Mouse (Mus musculus): ENCODE measurements around the gene Cdcp2. TPM values are rescaled to one million over a fixed set of nuclear protein-coding genes. Genes with fewer than 3 reads are reported as not detected.

Gene Cdcp2
- polyA plus RNA-seq, 1 experiment from 2014 or later = not detected

DNA sequence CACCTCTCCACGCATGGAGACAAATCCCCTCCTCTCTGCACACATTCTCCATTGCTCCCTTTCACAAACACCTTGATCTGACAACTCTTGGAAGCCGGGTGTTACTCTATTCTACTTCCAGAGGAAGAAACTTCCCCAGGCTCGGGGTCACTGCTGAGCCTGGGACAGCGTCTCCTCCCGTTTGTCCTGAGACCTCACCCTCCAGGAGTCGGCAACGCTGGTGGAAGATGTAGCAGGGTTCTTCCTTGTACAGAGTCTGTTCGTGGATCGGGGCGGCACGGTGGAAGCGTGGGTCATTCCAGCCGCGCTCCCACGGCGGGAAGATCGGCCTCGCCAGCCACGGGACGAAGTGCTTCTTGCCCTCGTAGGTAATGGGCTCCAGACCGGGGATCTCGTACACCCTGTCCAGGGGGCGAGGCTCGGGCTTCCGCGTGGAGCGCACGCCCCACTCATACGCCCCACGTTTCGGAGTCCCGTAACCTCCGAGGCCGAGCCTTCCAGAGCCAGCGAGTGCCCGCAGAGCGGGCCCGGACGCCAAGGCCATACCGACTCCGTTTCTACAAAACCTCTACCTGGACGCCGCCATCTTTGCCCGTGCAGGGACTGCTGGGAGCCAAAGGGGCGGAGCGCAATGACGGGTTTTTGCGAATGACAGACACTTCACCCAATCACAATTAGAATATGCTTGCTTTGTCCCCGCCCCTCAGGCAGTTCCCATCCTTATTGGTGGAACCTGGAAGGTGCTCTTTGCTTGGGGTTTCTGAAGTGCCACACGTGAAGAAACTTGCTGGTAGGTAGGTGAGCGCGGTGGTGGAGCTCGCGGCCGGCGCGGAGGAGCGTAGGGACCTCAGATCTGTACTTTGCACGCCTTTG, 30.2 kb upstream of the Cdcp2 start, which contains the start of the genes Mrpl37 and Cyb5rl:
Gene Mrpl37 (minus strand): TSS at position 617 of the 873 bp plus-strand sequence.
Gene Cyb5rl (plus strand): TSS at position 737 of the 873 bp plus-strand sequence.
- no peaks in the 10 kb centered on the region for H3K27me3 ChIP-seq
- WGBS = under 1% methylated on average over 60 of the region's 60 CpGs
- ATAC-seq (ENCODE audit: borderline replicate concordance, extremely low read depth, low FRiP score, low TSS enrichment) = peak; percentile 98

GRCm38 (mm10) chr4:107067151-107067840, 29.4 kb upstream of the Cdcp2 start:
- Histone ChIP-seq H3K9ac (peak overlapping the region; percentile 69), H3K4me3 (peak overlapping the region; percentile 78), H3K27ac (peak overlapping the region; percentile 58), H3K4me2 (peak overlapping the region; percentile 96), H3K4me1 (peaks cover 16% of the 10 kb centered on the region), H3K9me3 (no peaks in the 10 kb centered on the region), H3K36me3 (peaks cover 19% of the 10 kb centered on the region), H3K27me3 (no peaks in the 10 kb centered on the region)
- peak; percentile 40; the same call in 1 of the 2 replicates for ATAC-seq (ENCODE audit: borderline replicate concordance, extremely low read depth, low FRiP score, low TSS enrichment)
- 4% methylated on average over 33 of the region's 33 CpGs for WGBS

More for the DNA sequence above, 30.2 kb upstream of the Cdcp2 start, which contains the start of the genes Mrpl37 and Cyb5rl:
- Histone ChIP-seq H3K36me3 (peaks cover 26% of the 10 kb centered on the region), H3K9me3 (no peaks in the 10 kb centered on the region), H3K4me1 (peaks cover 16% of the 10 kb centered on the region), H3K4me2 (peak within 1 kb of the TSS; percentile 96), H3K9ac (peak within 1 kb of the TSS; percentile 83), H3K4me3 (peak within 1 kb of the TSS; percentile 78), H3K27ac (peak within 1 kb of the TSS; percentile 58)

DNA sequence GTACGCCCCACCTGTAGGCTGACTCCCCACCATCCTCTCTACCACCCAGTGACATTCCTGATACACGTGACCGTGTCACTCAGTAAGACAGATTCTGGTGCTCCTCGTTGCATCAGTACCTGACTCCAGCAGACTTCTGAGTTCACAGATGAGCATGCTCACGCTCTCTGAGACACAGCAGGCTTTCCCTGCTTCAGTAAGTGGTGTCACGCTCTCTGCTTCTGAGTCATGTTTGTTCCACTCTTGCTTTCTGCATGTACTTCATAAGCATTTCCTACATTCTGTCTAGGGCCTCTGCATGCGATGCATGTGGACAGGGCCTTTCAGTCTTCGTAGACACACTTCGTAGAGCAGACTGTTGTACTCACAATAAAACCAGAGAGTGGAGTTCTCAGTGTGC, 24.3 kb upstream of the Cdcp2 start:
- peaks cover 4% of the 10 kb centered on the region for H3K4me1 ChIP-seq
- no peaks in the 10 kb centered on the region for H3K9me3 ChIP-seq
- WGBS = 79% methylated on average over 9 of the region's 9 CpGs
- ATAC-seq (ENCODE audit: borderline replicate concordance, extremely low read depth, low FRiP score, low TSS enrichment) = no peak
- H3K36me3 ChIP-seq = no peaks in the 10 kb centered on the region
- H3K9ac ChIP-seq = no peak overlapping the region
- H3K27ac ChIP-seq = no peak overlapping the region
- no peaks in the 10 kb centered on the region for H3K27me3 ChIP-seq
- H3K4me3 ChIP-seq = no peak overlapping the region
- H3K4me2 ChIP-seq = no peak overlapping the region

DNA sequence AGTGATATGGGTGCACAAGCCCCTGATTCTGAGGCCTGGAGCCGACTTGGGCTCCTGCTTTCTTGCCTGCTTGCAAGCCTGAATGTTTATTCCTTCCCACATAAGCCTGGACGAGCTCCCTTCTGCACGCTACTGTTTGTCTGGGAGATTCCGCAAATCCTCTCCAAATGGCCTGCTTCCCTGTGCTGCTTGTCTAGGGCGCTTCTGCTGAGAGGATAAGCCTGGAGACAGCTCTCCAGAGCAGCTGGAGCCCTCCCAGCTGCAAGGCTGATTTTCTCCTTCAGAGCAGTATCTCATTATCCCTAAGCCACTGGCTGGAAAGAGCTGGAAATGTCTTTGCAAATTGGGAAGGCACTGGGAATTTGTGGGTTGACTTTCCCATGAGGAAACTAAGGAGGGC, 21.2 kb upstream of the Cdcp2 start:
- no peaks in the 10 kb centered on the region for H3K9me3 ChIP-seq
- no peak overlapping the region for H3K4me2 ChIP-seq
- no peaks in the 10 kb centered on the region for H3K36me3 ChIP-seq
- no peaks in the 10 kb centered on the region for H3K4me1 ChIP-seq
- no peak overlapping the region for H3K27ac ChIP-seq
- no peaks in the 10 kb centered on the region for H3K27me3 ChIP-seq
- 54% methylated on average over 5 of the region's 5 CpGs for WGBS
- H3K9ac ChIP-seq = no peak overlapping the region
- ATAC-seq (ENCODE audit: borderline replicate concordance, extremely low read depth, low FRiP score, low TSS enrichment) = no peak
- H3K4me3 ChIP-seq = no peak overlapping the region

DNA sequence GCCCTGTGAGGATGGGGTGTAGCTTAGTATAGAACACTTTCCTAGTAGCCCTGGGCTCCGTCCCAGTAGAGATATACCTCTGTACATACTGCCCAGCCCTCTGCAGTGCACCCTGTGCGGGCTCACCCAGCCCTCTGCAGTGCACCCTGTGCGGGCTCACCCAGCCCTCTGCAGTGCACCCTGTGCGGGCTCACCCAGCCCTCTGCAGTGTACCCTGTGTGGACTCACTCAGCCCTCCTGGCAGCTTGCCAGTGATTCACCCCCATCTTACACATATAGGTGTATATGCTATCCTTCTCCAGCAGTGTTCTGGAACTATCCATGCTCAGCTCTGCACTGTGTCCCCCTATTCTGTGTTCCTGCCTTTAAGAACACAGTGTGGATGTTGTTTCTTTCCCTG, 17.8 kb upstream of the Cdcp2 start:
- H3K9ac ChIP-seq = no peak overlapping the region

GRCm38 (mm10) chr4:107079716-107080115, 17.0 kb upstream of the Cdcp2 start:
- no peak overlapping the region for H3K4me3 ChIP-seq
- no peak overlapping the region for H3K4me2 ChIP-seq
- H3K9me3 ChIP-seq = no peaks in the 10 kb centered on the region
- no peak overlapping the region for H3K27ac ChIP-seq
- H3K36me3 ChIP-seq = no peaks in the 10 kb centered on the region
- H3K9ac ChIP-seq = no peak overlapping the region
- ATAC-seq (ENCODE audit: borderline replicate concordance, extremely low read depth, low FRiP score, low TSS enrichment) = no peak
- H3K27me3 ChIP-seq = no peaks in the 10 kb centered on the region
- peaks cover 2% of the 10 kb centered on the region; the same call in 1 of the 2 replicates for H3K4me1 ChIP-seq

More for the DNA sequence above, 17.8 kb upstream of the Cdcp2 start:
- Histone ChIP-seq H3K36me3 (no peaks in the 10 kb centered on the region), H3K27me3 (no peaks in the 10 kb centered on the region), H3K27ac (no peak overlapping the region), H3K4me3 (no peak overlapping the region), H3K4me2 (no peak overlapping the region), H3K9me3 (no peaks in the 10 kb centered on the region), H3K4me1 (no peaks in the 10 kb centered on the region)
- no peak for ATAC-seq (ENCODE audit: borderline replicate concordance, extremely low read depth, low FRiP score, low TSS enrichment)
- WGBS = 76% methylated on average over 4 of the region's 4 CpGs

DNA sequence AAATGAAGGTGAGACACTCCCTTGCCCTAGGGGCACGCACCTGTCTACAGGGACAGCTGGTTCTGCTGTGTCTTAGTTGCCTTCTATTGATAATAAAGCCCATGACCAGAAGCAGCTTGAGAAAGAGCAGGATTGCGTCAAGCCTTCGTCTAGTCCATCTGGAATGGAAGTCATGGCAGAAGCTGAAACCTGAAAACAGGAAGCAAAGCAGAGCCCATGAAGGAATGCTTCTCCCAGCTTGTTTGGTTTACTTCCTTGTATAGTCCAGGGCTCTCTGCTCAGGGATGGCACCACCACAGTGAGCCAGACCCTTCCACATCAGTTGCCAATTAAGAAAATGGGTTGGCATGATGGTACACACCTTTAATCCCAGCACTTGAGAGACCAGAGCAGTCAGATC, 14.5 kb upstream of the Cdcp2 start:
- H3K36me3 ChIP-seq = no peaks in the 10 kb centered on the region
- H3K4me1 ChIP-seq = peaks cover 4% of the 10 kb centered on the region; the same call in 1 of the 2 replicates
- no peak overlapping the region for H3K27ac ChIP-seq
- no peak for ATAC-seq (ENCODE audit: borderline replicate concordance, extremely low read depth, low FRiP score, low TSS enrichment)
- no peak overlapping the region for H3K4me2 ChIP-seq
- 83% methylated on average over 3 of the region's 3 CpGs for WGBS
- H3K4me3 ChIP-seq = no peak overlapping the region
- H3K9me3 ChIP-seq = no peaks in the 10 kb centered on the region
- no peaks in the 10 kb centered on the region for H3K27me3 ChIP-seq
- no peak overlapping the region for H3K9ac ChIP-seq

GRCm38 (mm10) chr4:107083126-107083525, 13.6 kb upstream of the Cdcp2 start:
- H3K4me1 ChIP-seq = peaks cover 4% of the 10 kb centered on the region; the same call in 1 of the 2 replicates
- H3K27me3 ChIP-seq = no peaks in the 10 kb centered on the region
- no peak overlapping the region for H3K9ac ChIP-seq
- no peaks in the 10 kb centered on the region for H3K36me3 ChIP-seq
- H3K9me3 ChIP-seq = no peaks in the 10 kb centered on the region
- WGBS = 86% methylated on average over 4 of the region's 4 CpGs
- H3K4me3 ChIP-seq = no peak overlapping the region
- no peak for ATAC-seq (ENCODE audit: borderline replicate concordance, extremely low read depth, low FRiP score, low TSS enrichment)
- no peak overlapping the region for H3K4me2 ChIP-seq
- H3K27ac ChIP-seq = no peak overlapping the region

DNA sequence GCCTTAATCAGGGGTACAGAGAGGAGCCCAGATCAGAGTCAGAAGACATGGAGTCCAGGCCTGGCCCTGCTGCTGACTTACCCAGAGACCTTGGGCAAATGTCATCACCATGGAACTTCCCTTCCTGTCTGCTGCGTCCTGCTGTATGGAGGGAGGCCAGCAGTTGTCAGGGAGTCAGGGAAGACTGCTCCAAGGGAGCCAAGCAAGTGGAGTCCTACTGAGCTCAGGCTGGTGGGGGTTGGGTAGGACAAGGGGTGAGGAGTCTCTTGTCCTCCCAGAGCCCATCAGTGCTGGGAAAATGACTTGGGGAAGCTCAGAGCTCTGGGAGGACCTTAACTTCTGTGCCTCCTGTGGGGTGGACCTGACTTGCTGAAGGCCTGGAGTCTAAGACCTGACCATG, 12.3 kb upstream of the Cdcp2 start:
- Histone ChIP-seq H3K4me2 (no peak overlapping the region), H3K27ac (no peak overlapping the region), H3K4me1 (peaks cover 4% of the 10 kb centered on the region; the same call in 1 of the 2 replicates), H3K9ac (no peak overlapping the region), H3K36me3 (no peaks in the 10 kb centered on the region), H3K9me3 (no peaks in the 10 kb centered on the region), H3K4me3 (no peak overlapping the region), H3K27me3 (no peaks in the 10 kb centered on the region)
- 15% methylated on average over 1 of the region's 1 CpGs for WGBS
- ATAC-seq (ENCODE audit: borderline replicate concordance, extremely low read depth, low FRiP score, low TSS enrichment) = no peak

GRCm38 (mm10) chr4:107084858-107085257, 11.8 kb upstream of the Cdcp2 start:
- Histone ChIP-seq H3K9me3 (no peaks in the 10 kb centered on the region), H3K9ac (no peak overlapping the region), H3K4me1 (peaks cover 4% of the 10 kb centered on the region; the same call in 1 of the 2 replicates), H3K4me3 (no peak overlapping the region), H3K4me2 (no peak overlapping the region), H3K27me3 (no peaks in the 10 kb centered on the region), H3K36me3 (no peaks in the 10 kb centered on the region), H3K27ac (no peak overlapping the region)
- peak; percentile 54; the same call in 1 of the 2 replicates for ATAC-seq (ENCODE audit: borderline replicate concordance, extremely low read depth, low FRiP score, low TSS enrichment)
- WGBS = 14% methylated on average over 6 of the region's 6 CpGs

DNA sequence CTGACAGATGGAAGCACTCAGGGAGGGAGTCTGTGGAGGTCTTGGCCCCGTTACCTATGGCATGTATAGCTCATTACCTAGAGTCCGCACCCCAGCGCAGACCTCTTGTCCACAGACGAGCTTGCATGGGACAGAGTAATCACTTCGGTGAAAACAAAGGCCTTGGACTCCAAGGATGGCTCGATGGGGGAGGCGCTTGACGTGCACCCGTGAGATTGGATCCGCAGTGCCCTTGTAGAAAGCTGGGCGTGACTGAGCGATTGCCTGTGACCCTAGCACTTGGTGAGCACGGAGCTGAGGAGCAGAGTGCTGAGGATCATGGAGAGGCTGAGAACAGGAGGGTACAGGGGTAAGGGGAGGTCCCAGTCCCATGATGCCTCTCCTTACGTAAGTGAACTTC, 5.0 kb upstream of the Cdcp2 start:
- Histone ChIP-seq H3K27ac (no peak overlapping the region), H3K9ac (no peak overlapping the region), H3K36me3 (no peaks in the 10 kb centered on the region), H3K4me1 (no peaks in the 10 kb centered on the region), H3K9me3 (no peaks in the 10 kb centered on the region), H3K27me3 (no peaks in the 10 kb centered on the region), H3K4me2 (no peak overlapping the region), H3K4me3 (no peak overlapping the region)
- ATAC-seq (ENCODE audit: borderline replicate concordance, extremely low read depth, low FRiP score, low TSS enrichment) = no peak
- 72% methylated on average over 14 of the region's 14 CpGs for WGBS

Data from lung, embryonic 15.5 days (tissue).